Mouse (Mus musculus) liver, embryonic 18 days (tissue): Measurements from ENCODE around the gene Arrb2. TPM values are rescaled to one million over a fixed set of nuclear protein-coding genes. Genes with fewer than 3 reads are reported as not detected.

Experiments
- polyA plus RNA-seq: library from polyadenylated mRNA; depleted of rRNA; stranded (reverse); fragments of >200 nt; gene quantifications from 2 replicates; pipeline ENCODE4 v1.2.3, GENCODE M21; 2012; rRNA removed

The Arrb2 gene
- 38.7 and 50.6 TPM in 2 replicates for polyA plus RNA-seq

GRCm38 (mm10) chr11:70432048-70432894 is at the start of gene Arrb2:
Gene Arrb2, plus strand, starts transcription at chr11:70432635.

GRCm38 (mm10) chr11:70409594-70410296 is 22.7 kb upstream of the Arrb2 start, which contains the start of gene Pelp1:
Gene Pelp1, minus strand, starts transcription at chr11:70410031.

GRCm38 (mm10) chr11:70451797-70452498 is 19.5 kb downstream of the Arrb2 start, which contains the start of gene Med11:
Gene Med11, plus strand, starts transcription at chr11:70451919.

GRCm38 (mm10) chr11:70458688-70459600 is 26.5 kb downstream of the Arrb2 start, which contains the start of gene Zmynd15:
Gene Zmynd15, plus strand, starts transcription at chr11:70459433.

GRCm38 (mm10) chr11:70459601-70460101 is 27.2 kb downstream of the Arrb2 start, which contains the start of gene Cxcl16:
Gene Cxcl16, minus strand, starts transcription at chr11:70459984.

Other genes with a start within 250 kb of the Arrb2 start
- 3.3 and 3.6 TPM in 2 replicates for gene Slc16a11, start 219.9 kb upstream of the Arrb2 start, polyA plus RNA-seq
- 1.1 and 1.7 TPM in 2 replicates for gene Slc16a13, start 211.6 kb upstream of the Arrb2 start, polyA plus RNA-seq
- gene Bcl6b, start 202.8 kb upstream of the Arrb2 start, polyA plus RNA-seq: 1.3 and 1.6 TPM in 2 replicates
- gene 0610010K14Rik, start 194.7 kb upstream of the Arrb2 start, polyA plus RNA-seq: 38.7 and 43.7 TPM in 2 replicates
- 4.0 and 4.5 TPM in 2 replicates for gene Gm21988, start 192.8 kb upstream of the Arrb2 start, polyA plus RNA-seq
- 52.5 and 55.2 TPM in 2 replicates for gene Rnasek, start 192.8 kb upstream of the Arrb2 start, polyA plus RNA-seq
- 9.4 and 10.6 TPM in 2 replicates for gene Alox12, start 177.3 kb upstream of the Arrb2 start, polyA plus RNA-seq
- 0.07 and 0.15 TPM in 2 replicates for gene Alox12e, start 110.0 kb upstream of the Arrb2 start, polyA plus RNA-seq
- gene Alox15, start 80.6 kb upstream of the Arrb2 start, polyA plus RNA-seq: 2.7 and 4.3 TPM in 2 replicates
- gene Pelp1, start 22.6 kb upstream of the Arrb2 start, polyA plus RNA-seq: 6.3 and 7.7 TPM in 2 replicates
- gene Med11, start 19.3 kb downstream of the Arrb2 start, polyA plus RNA-seq: 13.6 and 15.2 TPM in 2 replicates
- gene Zmynd15, start 26.8 kb downstream of the Arrb2 start, polyA plus RNA-seq: 0.85 and 0.97 TPM in 2 replicates
- 6.0 and 7.3 TPM in 2 replicates for gene Cxcl16, start 27.3 kb downstream of the Arrb2 start, polyA plus RNA-seq
- 0.95 and 1.3 TPM in 2 replicates for gene Tm4sf5, start 72.6 kb downstream of the Arrb2 start, polyA plus RNA-seq
- 0.49 and 0.77 TPM in 2 replicates for gene Vmo1, start 82.0 kb downstream of the Arrb2 start, polyA plus RNA-seq
- 20.0 TPM in 2 replicates for gene Gltpd2, start 86.6 kb downstream of the Arrb2 start, polyA plus RNA-seq
- 144 and 153 TPM in 2 replicates for gene Psmb6, start 92.7 kb downstream of the Arrb2 start, polyA plus RNA-seq
- not detected in 2 replicates for gene Gm40193, start 100.3 kb downstream of the Arrb2 start, polyA plus RNA-seq
- 4.7 and 5.0 TPM in 2 replicates for gene Pld2, start 107.4 kb downstream of the Arrb2 start, polyA plus RNA-seq
- gene Mink1, start 130.2 kb downstream of the Arrb2 start, polyA plus RNA-seq: 16.6 and 23.7 TPM in 2 replicates
- gene 4930544D05Rik, start 183.2 kb downstream of the Arrb2 start, polyA plus RNA-seq: not detected in 2 replicates
- gene Chrne, start 186.6 kb downstream of the Arrb2 start, polyA plus RNA-seq: 0.08 and 0.17 TPM in 2 replicates
- gene Gp1ba, start 206.5 kb downstream of the Arrb2 start, polyA plus RNA-seq: 2.2 and 2.8 TPM in 2 replicates
- 50.1 and 53.4 TPM in 2 replicates for gene Rnf167, start 214.6 kb downstream of the Arrb2 start, polyA plus RNA-seq
- gene Slc25a11, start 214.8 kb downstream of the Arrb2 start, polyA plus RNA-seq: 72.3 and 79.7 TPM in 2 replicates
- gene Pfn1, start 222.0 kb downstream of the Arrb2 start, polyA plus RNA-seq: 372 and 387 TPM in 2 replicates
- 4.5 and 4.8 TPM in 2 replicates for gene Eno3, start 224.6 kb downstream of the Arrb2 start, polyA plus RNA-seq
- gene Spag7, start 236.8 kb downstream of the Arrb2 start, polyA plus RNA-seq: 41.6 and 44.2 TPM in 2 replicates